Mouse (Mus musculus): Measurements from ENCODE around the gene Psmb3.
"Not testable (repeated sequence)": the region's sequence is repeated elsewhere in the genome, so short reads cannot be mapped to it uniquely, and the experiment has no call there.

Gene Psmb3

GRCm38 (mm10) chr11:97717369-97718280 is 14.4 kb downstream of the Psmb3 start:
- DNase-seq (ENCODE audit: low read depth): no peak

DNA sequence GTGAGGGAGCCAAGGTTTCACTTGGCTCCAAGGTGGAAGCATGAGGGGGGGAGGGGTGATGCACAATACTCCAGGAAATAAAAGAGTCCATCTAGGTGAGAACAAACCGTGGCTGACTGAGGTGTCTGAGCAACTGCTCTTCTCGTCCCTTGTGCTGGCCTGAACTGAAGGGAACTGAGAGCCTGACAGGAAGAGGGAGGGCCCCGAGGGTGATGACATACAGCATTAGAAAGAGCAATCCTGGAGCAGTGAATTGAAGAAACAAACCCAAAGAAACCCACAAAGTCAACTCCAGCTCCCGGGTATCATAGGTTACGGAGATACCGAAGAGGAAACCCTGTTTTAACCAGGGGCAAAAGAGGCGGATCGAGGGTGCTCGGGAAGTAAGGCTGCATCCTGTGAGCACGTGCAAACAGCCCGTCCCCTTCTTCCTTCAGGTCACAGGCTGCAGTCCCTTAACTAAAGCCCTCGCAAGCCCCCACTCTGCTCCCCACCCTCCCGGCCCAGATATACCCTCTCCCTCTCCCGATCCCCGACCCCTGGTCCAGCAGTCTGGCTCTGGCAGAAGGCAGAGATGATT is 15.2 kb downstream of the Psmb3 start:
- DNase-seq (ENCODE audit: low read depth): peak; percentile 91

DNA sequence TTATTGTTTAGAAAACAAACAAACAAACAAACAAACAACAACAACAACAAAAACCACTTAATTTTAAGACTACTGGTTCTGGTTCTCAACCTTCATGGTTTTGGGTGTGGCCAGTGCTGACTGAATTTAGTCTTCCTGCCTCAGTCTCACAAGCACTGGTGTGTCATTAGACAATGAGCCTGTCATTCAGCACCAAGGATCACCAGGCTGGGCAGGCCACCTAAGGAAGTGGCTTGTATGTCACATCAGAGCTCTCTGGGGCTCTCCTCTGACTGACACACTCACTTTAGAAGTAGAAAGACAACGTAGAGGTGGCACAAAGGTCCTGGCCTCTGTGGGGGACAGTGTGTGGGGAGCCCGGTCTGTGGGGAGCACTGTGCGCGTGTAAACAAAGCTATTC is 15.8 kb downstream of the Psmb3 start:
- peak; percentile 82 for DNase-seq (ENCODE audit: low read depth)

GRCm38 (mm10) chr11:97721338-97721737 is 18.1 kb downstream of the Psmb3 start:
- DNase-seq (ENCODE audit: low read depth): no peak

- peak; percentile 95 for DNase-seq (ENCODE audit: low read depth)
These were observed 20.5 kb downstream of the Psmb3 start for GRCm38 (mm10) chr11:97723709-97724108.

- peak; percentile 97 for DNase-seq (ENCODE audit: low read depth)
These were observed 25.1 kb downstream of the Psmb3 start for GRCm38 (mm10) chr11:97728311-97728710.

GRCm38 (mm10) chr11:97728730-97729129 is 25.5 kb downstream of the Psmb3 start:
- no peak for DNase-seq (ENCODE audit: low read depth)

- no peak for DNase-seq (ENCODE audit: low read depth)
These were observed 30.5 kb downstream of the Psmb3 start for GRCm38 (mm10) chr11:97733689-97734088.

- DNase-seq (ENCODE audit: low read depth): not testable (repeated sequence)
These were observed 31.6 kb downstream of the Psmb3 start for GRCm38 (mm10) chr11:97734810-97735209.

DNA sequence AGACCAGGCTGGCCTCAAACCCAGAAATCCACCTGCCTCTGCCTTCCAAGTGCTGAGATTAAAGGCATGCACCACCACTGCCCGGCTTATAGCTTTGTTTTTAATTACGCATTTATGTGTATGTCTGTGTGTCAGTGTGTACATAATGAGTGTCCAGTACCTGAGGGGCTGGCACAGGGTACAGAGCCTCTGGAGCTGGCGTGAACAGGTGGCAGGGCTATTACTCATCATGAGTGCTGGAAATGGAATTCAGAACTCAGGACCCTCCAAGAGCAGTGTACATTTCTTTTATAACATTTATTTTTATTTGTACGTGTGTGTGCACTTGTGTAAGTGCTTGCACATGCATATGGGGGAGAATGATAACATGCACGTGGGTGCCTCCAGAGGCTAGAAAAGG is 33.4 kb downstream of the Psmb3 start:
- DNase-seq (ENCODE audit: low read depth): no peak

DNA sequence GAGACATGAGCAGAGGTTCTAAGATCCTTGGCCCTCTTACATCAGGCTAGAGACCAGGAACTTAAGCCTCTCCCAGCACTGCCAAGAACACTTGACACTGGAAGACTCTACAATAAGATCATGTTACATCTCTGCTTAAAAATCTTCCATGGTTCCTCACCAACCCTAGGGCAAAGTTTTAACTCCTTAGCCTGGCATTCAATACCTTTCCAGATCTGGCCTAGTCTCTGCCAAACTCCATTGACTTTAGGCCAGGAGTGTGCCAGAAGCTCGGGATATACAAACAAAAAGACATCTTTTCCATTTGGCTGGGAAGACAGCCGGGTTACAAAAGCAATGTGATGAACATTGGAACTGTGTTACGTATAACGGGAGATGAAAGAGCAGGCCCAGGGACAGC is 34.4 kb downstream of the Psmb3 start:
- no peak for DNase-seq (ENCODE audit: low read depth)

DNA sequence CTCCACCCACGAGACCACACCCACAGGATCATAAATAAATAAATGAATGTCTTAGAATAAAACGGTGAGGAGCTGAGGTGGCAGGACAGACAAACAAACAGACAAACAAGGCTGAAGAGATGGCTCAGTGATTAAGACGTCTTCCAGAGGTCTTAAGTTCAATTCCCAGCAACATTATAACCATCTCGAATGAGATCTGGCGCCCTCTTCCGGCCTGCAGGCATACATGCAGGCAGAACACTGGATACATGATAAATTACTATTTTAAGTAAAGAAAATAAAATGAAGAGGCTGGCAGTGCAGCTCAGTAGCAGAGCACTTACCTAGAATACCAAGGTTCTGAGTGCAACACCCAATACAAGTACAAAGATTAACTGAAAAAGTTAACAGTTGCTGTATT is 35.5 kb downstream of the Psmb3 start:
- DNase-seq (ENCODE audit: low read depth): peak; percentile 68

DNA sequence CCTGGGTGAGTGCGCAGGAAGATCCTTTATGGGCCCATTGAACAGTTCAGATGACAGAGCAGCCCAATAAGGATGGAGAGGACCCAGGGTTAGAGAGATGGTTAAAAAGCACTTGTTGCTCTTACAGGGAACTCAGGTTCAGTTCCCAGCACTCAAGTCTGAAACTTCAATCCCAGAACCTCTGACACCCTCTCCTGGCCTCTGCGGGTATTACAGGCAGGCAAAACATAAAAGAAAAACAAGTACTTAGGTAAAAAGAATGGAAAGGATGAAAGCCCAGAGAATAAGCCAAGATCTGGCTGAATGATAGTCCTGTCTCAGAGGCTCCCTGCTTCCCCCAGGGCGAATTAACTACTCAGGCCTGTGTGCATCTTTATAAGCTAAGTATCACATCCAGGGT is 36.0 kb downstream of the Psmb3 start:
- peak; percentile 52 for DNase-seq (ENCODE audit: low read depth)

- peak; percentile 67 for DNase-seq (ENCODE audit: low read depth)
These were observed 37.0 kb downstream of the Psmb3 start for GRCm38 (mm10) chr11:97740190-97740589.

- no peak for DNase-seq (ENCODE audit: low read depth)
These were observed 39.0 kb downstream of the Psmb3 start for GRCm38 (mm10) chr11:97742157-97742556.

DNA sequence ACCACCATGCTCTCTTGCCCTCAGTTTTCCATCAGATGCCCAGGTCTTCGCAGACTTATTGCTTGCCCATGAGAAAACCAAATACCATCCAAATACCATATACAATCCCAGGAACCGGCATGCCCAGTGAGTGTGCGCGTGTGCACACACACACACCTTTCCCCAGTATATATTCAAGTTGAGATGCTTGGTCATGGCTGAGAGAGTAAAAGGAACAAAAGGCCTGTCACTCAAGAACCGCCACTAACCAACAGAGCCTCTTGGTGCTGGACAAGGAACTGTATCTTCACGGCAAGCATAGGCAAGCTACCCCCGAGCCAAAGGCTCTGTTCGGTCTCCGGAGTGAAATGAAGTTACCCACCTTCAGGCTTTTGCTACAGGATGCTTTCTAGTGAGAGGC is 39.4 kb downstream of the Psmb3 start:
- DNase-seq (ENCODE audit: low read depth): peak; percentile 51

DNA sequence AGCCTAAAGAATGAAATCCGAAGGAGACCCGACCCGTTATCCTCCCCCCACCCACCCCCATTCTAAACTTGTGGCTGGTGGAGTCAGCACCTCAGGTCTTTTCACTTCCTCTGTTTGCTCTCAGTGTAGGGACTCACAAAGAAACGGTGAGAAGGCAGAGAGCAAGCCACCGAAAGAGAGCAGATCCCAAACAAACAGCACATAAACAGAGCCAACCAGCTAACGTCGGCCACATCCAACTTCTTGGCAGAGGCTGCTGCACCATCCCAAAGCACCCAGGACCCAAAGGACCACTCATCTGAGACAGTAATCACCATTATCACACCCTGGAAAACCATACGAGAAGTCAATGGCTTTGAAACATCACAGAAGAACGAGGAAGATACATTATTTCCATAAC is 40.2 kb downstream of the Psmb3 start:
- peak; percentile 49 for DNase-seq (ENCODE audit: low read depth)

DNA sequence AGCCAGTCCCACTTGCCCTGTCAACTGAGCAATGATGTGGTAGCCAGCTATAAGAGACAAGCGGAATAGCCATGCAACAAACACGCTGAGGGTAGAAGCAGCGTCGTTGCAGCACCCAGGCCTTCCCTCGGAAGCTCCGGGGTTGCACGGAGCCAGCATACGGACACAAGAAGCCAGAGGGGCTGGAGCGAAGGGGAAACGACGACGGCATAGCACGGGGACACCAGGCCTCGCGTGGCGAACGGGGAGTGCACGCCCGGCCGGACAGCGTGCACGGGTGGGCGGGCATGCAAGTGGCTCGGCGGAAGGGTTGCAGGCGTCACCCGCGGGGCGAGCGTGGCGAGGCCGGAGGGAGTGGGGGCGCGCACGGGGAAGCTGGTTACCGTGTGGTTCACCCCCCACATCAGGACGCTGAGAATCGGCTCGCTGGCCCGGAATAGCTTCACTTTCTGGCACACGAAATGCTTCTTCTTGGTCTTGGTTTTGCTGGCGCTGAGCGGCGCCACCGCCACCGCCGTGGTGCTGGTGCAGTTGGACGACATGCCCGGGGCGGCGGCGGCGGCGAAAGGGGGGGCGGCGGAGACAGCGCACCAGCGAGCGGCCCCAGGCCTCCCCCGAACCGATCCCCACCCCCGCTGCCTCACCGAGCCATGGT is 41.0 kb downstream of the Psmb3 start, which contains the start of gene Pip4k2b:
TSS of gene Pip4k2b (minus strand) at position 642 of the 655 bp plus-strand sequence.
- DNase-seq (ENCODE audit: low read depth): peak; percentile 49

- DNase-seq (ENCODE audit: low read depth): peak; percentile 100
These were observed 41.6 kb downstream of the Psmb3 start for GRCm38 (mm10) chr11:97744718-97745330.

GRCm38 (mm10) chr11:97745331-97745721 is 42.1 kb downstream of the Psmb3 start:
- no peak for DNase-seq (ENCODE audit: low read depth)

DNA sequence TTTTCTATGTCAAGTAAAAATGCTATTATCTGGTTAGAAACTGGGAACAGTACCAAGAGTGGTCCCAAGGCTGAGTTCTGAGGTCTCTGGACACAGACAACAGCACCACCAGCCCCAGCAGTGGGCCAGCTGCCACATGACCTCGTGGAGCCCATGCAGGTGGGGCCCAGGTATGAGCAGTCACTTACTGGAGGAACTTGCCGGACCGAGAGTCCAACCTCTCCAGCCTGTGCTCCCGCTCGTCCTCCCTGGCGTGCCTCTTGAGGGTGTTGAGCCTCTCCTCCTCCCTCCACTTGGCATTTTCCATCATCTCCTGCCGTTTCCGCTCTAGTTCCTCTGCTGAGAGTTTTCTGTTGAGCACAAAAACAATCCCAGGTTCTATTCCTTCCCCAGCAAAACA is 44.6 kb downstream of the Psmb3 start:
- DNase-seq (ENCODE audit: low read depth): no peak

- no peak for DNase-seq (ENCODE audit: low read depth)
These were observed 45.3 kb downstream of the Psmb3 start for GRCm38 (mm10) chr11:97748496-97748895.

All from 416B (cell line).